Mouse (Mus musculus) limb, embryonic 10.5 days (tissue): ENCODE data around the gene Cltb. TPM values are rescaled to one million over a fixed set of nuclear protein-coding genes. Genes with fewer than 3 reads are reported as not detected.

Experiments
- DNase-seq: peaks from one replicate; pipeline ENCODE4 v3.0.0-alpha.2; 2017; ENCODE audit warnings: low spot score
- H3K27ac ChIP-seq: fragments of 300-500 bp; sonication (generic); 2 replicates; pipeline ENCODE4 v1.5.1; 2016; ENCODE audit warnings: mild to moderate bottlenecking
- H3K27me3 ChIP-seq: fragments of 300-500 bp; sonication (generic); 2 replicates; pipeline ENCODE4 v1.6.1; 2016; ENCODE audit warnings: low read depth, mild to moderate bottlenecking; ENCODE audit not compliant: poor library complexity, severe bottlenecking
- H3K36me3 ChIP-seq: fragments of 300-500 bp; sonication (generic); 2 replicates; pipeline ENCODE4 v1.6.1; 2016; ENCODE audit warnings: mild to moderate bottlenecking, moderate library complexity
- H3K4me1 ChIP-seq: fragments of 300-500 bp; sonication (generic); 2 replicates; pipeline ENCODE4 v1.6.1; 2016
- H3K4me3 ChIP-seq: fragments of 300-500 bp; sonication (generic); 2 replicates; pipeline ENCODE4 v1.5.1; 2016; ENCODE audit warnings: mild to moderate bottlenecking, moderate library complexity
- H3K9me3 ChIP-seq: fragments of 300-500 bp; sonication (generic); replicated peaks from 2 replicates; pipeline ENCODE4 v1.6.1; 2016; ENCODE audit warnings: mild to moderate bottlenecking
- WGBS: fragments of 180-500 bp; shearing (Covaris S2); methylation state at CpG from one replicate; pipeline ENCODE4 v1.1.7; 2016; 5-methylcytosine and 5-hydroxymethylcytosine counted together
- polyA plus RNA-seq: library from polyadenylated mRNA; unstranded; fragments of >200 nt; fragmentation: Nextera tagmentation; extraction: Ambion mirVana; gene quantifications from 2 replicates; pipeline ENCODE4 v1.2.1, GENCODE M21; 2016

The Cltb gene
- polyA plus RNA-seq, 1 experiment from 2014 or later, result 12.3 TPM

DNA sequence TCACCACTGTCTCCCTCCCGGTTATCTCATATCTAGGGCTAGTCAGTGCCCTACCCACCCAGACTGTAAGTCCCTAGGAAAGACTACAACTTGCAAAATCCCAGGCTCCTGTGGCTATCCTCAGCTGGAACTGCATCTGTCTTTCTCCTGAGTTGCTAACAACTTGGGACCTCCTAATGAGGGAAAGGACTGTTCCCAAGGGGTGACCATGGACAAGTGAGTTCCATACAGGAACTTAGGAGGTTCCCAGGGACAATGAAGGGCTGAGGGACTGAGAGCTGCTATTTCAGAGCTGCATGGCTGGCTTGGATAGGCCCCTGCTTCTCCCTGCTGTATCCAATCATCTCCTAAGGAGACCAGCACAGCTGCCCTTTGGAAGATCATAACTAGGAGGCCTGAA lies 1.8 kb downstream of the Cltb start:
- H3K36me3 ChIP-seq, result no peaks in the 10 kb centered on the region
- no peak overlapping the region for H3K4me3 ChIP-seq
- no peak for DNase-seq
- no peak overlapping the region for H3K27ac ChIP-seq
- H3K27me3 ChIP-seq, result peaks cover 34% of the 10 kb centered on the region
- H3K9me3 ChIP-seq, result no peaks in the 10 kb centered on the region
- H3K4me1 ChIP-seq, result peaks cover 21% of the 10 kb centered on the region
- WGBS, result 21% methylated on average over 1 of the region's 1 CpGs

- Histone ChIP-seq H3K9me3 (no peaks in the 10 kb centered on the region), H3K27me3 (peaks cover 34% of the 10 kb centered on the region), H3K36me3 (no peaks in the 10 kb centered on the region), H3K4me3 (no peak overlapping the region), H3K4me1 (peaks cover 28% of the 10 kb centered on the region), H3K27ac (no peak overlapping the region)
- WGBS, result 25% methylated on average over 8 of the region's 8 CpGs
- no peak for DNase-seq
Observed at GRCm38 (mm10) chr13:54608666-54609065, 2.5 kb downstream of the Cltb start.

DNA sequence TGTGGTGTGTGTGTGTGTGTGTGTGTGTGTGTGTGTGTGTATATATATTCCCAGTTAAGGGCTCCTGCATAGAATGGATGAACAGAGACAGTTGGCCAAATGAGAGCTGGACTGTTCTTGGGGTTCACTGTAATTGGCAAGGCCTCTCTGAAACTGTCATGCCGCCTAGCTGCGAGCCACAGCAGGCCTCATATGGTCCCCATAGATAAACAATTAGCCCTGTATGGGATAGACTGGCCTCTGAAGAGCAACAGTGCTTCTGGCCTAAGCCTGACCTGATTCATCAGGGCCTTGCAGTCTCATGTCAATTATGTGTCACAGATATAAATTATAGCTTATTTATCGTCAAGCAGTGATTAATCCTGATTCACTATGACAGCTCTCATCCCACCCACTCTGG lies 3.1 kb downstream of the Cltb start:
- H3K36me3 ChIP-seq, result no peaks in the 10 kb centered on the region
- H3K4me1 ChIP-seq, result peaks cover 34% of the 10 kb centered on the region
- 79% methylated on average over 3 of the region's 3 CpGs for WGBS
- no peak for DNase-seq
- H3K27me3 ChIP-seq, result peaks cover 34% of the 10 kb centered on the region
- no peak overlapping the region for H3K4me3 ChIP-seq
- no peaks in the 10 kb centered on the region for H3K9me3 ChIP-seq
- H3K27ac ChIP-seq, result no peak overlapping the region

GRCm38 (mm10) chr13:54607204-54607603 lies 3.9 kb downstream of the Cltb start:
- no peak overlapping the region for H3K27ac ChIP-seq
- H3K4me1 ChIP-seq, result peaks cover 42% of the 10 kb centered on the region
- no peaks in the 10 kb centered on the region for H3K36me3 ChIP-seq
- peaks cover 34% of the 10 kb centered on the region for H3K27me3 ChIP-seq
- no peak for DNase-seq
- H3K4me3 ChIP-seq, result no peak overlapping the region
- H3K9me3 ChIP-seq, result no peaks in the 10 kb centered on the region
- WGBS, result 66% methylated on average over 5 of the region's 5 CpGs

DNA sequence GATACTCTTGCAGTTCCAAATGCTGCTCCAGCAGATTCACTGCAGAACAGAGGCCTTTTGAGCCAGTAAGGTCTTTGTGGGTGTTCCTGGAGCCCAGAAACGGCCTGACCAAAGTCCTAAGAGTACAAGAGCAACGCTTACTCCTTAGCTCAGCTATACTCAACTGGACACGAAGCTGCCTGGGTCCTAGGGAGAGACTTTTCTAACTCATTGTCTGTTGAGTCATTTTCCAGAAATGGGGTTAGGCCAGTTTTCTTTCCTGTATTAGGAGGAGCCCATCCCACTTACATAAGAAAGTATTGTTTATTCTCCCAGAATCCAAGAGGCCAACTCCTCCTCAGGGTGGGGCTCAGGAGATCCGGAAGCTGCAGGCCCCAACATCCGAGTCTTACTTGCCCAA lies 5.7 kb downstream of the Cltb start:
- no peak for DNase-seq
- H3K27ac ChIP-seq, result no peak overlapping the region
- WGBS, result 83% methylated on average over 5 of the region's 5 CpGs
- no peak overlapping the region for H3K4me3 ChIP-seq
- no peaks in the 10 kb centered on the region for H3K9me3 ChIP-seq
- H3K27me3 ChIP-seq, result peaks cover 25% of the 10 kb centered on the region
- H3K36me3 ChIP-seq, result no peaks in the 10 kb centered on the region
- H3K4me1 ChIP-seq, result peaks cover 34% of the 10 kb centered on the region

GRCm38 (mm10) chr13:54604221-54604620 lies 6.9 kb downstream of the Cltb start:
- Histone ChIP-seq H3K9me3 (no peaks in the 10 kb centered on the region), H3K4me3 (no peak overlapping the region), H3K36me3 (peaks cover 3% of the 10 kb centered on the region), H3K27me3 (peaks cover 13% of the 10 kb centered on the region), H3K27ac (no peak overlapping the region), H3K4me1 (peaks cover 33% of the 10 kb centered on the region)
- DNase-seq, result no peak
- 69% methylated on average over 4 of the region's 4 CpGs for WGBS

DNA sequence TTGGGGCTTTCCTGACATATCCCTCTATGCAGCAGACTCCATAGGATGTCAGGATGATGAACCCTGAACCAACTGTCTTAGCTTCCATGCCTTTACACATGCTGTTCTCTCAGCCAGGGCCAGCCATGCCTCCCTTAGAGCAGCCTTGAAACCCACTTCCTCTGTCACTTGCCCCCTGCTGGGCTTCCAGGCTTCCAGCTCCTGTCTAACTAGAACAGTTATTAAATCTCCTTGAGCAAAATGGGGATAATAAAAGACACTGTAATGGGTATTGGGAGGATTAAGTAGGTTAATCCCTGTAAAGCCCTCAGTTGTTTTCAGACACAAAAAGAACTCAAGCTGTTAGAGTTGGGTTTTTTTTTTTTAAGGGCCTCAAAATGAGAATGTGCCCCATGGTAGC lies 7.6 kb downstream of the Cltb start:
- Histone ChIP-seq H3K27ac (peak overlapping the region; percentile 64; the same call in 1 of the 2 replicates), H3K4me1 (peaks cover 28% of the 10 kb centered on the region), H3K36me3 (peaks cover 11% of the 10 kb centered on the region), H3K9me3 (no peaks in the 10 kb centered on the region), H3K4me3 (no peak overlapping the region), H3K27me3 (peaks cover 5% of the 10 kb centered on the region)
- DNase-seq, result no peak

DNA sequence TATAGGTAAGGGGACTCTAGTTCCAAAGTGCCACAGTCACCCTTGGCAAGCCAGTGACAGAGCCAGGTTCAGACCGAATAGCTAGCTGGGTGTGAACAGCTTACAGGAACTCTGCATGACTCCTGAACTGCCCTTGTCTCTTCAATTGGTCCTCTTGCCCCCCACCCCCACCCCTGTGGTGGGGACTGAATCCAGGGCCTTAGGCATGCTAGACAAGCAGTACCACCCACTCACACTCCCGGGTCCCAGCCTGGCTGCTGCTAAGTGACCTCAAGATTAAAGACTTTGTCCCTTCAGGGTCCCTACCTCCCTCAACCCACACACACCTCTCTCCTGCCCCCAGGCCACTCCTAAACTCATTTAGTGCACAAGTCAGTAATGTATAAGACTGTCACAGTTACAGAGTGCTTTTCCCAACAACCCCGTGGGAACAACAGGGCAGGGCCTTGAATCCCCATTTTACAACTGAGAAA lies 8.5 kb downstream of the Cltb start:
- peaks cover 16% of the 10 kb centered on the region for H3K36me3 ChIP-seq
- WGBS, result 27% methylated on average over 3 of the region's 3 CpGs
- no peak overlapping the region for H3K4me3 ChIP-seq
- H3K27ac ChIP-seq, result peak overlapping the region; percentile 64; the same call in 1 of the 2 replicates
- no peak for DNase-seq
- H3K9me3 ChIP-seq, result no peaks in the 10 kb centered on the region
- no peaks in the 10 kb centered on the region for H3K27me3 ChIP-seq
- peaks cover 27% of the 10 kb centered on the region for H3K4me1 ChIP-seq

DNA sequence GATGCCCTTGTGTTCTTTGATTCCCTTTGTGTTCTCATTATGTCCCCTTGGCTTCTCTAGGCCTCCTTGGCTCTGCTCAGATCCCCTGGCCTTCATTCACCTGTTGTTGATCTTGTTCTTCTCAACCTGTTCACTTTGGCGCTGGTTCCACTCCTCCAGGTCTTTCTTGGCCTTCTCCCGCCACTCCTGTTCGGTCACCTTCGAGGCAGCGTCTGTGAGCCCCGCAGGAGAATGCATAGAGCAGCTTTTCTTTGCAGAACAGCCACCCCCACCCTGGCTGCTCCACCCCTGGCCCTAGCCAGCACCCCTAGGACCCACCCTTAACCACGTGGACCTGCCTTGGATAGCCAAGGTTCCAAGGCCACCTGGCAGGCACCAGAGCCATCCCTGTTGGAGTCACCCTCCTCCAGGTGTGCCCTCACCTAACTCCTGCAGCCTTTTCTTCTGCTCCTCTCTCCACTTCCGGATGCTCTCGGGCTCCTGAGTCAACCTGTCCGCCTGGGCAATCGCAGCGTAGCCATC lies 12.5 kb downstream of the Cltb start:
- Histone ChIP-seq H3K27ac (no peak overlapping the region), H3K36me3 (peaks cover 23% of the 10 kb centered on the region), H3K4me1 (peaks cover 24% of the 10 kb centered on the region), H3K27me3 (no peaks in the 10 kb centered on the region), H3K9me3 (no peaks in the 10 kb centered on the region), H3K4me3 (no peak overlapping the region)
- 86% methylated on average over 12 of the region's 12 CpGs for WGBS
- DNase-seq, result no peak

DNA sequence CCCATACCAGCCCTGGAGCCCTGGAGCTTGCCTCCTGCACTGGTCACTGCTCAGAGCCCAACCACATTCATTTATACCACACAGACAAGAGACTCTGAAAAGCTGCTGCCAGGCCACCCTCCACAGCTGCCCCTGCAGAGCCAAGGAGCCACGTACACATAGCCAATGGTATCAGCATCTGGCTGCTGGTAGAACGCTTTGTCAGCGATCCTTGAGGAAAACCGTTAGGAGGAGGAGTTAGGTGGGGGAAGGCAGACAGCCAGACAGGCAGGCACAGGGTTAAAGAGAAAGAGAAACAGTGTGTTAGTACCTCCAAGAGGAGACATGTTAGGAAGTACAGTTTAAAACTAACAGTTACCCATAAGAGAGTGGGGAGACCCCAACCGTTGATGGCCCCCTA lies 14.3 kb downstream of the Cltb start:
- Histone ChIP-seq H3K27me3 (no peaks in the 10 kb centered on the region), H3K36me3 (peaks cover 33% of the 10 kb centered on the region), H3K9me3 (no peaks in the 10 kb centered on the region), H3K4me3 (no peak overlapping the region), H3K27ac (no peak overlapping the region), H3K4me1 (peaks cover 7% of the 10 kb centered on the region; the same call in 1 of the 2 replicates)
- 76% methylated on average over 5 of the region's 5 CpGs for WGBS
- DNase-seq, result no peak

GRCm38 (mm10) chr13:54596107-54596690 lies 14.9 kb downstream of the Cltb start:
- H3K36me3 ChIP-seq, result peaks cover 35% of the 10 kb centered on the region
- no peak for DNase-seq
- no peak overlapping the region for H3K4me3 ChIP-seq
- H3K4me1 ChIP-seq, result peaks cover 14% of the 10 kb centered on the region
- no peak overlapping the region for H3K27ac ChIP-seq
- H3K9me3 ChIP-seq, result no peaks in the 10 kb centered on the region
- WGBS, result 85% methylated on average over 8 of the region's 8 CpGs
- H3K27me3 ChIP-seq, result no peaks in the 10 kb centered on the region

- WGBS, result 93% methylated on average over 11 of the region's 11 CpGs
- peaks cover 18% of the 10 kb centered on the region for H3K4me1 ChIP-seq
- peaks cover 26% of the 10 kb centered on the region for H3K36me3 ChIP-seq
- H3K27ac ChIP-seq, result no peak overlapping the region
- no peaks in the 10 kb centered on the region for H3K27me3 ChIP-seq
- no peak overlapping the region for H3K4me3 ChIP-seq
- H3K9me3 ChIP-seq, result no peaks in the 10 kb centered on the region
- no peak for DNase-seq
Observed at GRCm38 (mm10) chr13:54593617-54594016, 17.5 kb downstream of the Cltb start.

DNA sequence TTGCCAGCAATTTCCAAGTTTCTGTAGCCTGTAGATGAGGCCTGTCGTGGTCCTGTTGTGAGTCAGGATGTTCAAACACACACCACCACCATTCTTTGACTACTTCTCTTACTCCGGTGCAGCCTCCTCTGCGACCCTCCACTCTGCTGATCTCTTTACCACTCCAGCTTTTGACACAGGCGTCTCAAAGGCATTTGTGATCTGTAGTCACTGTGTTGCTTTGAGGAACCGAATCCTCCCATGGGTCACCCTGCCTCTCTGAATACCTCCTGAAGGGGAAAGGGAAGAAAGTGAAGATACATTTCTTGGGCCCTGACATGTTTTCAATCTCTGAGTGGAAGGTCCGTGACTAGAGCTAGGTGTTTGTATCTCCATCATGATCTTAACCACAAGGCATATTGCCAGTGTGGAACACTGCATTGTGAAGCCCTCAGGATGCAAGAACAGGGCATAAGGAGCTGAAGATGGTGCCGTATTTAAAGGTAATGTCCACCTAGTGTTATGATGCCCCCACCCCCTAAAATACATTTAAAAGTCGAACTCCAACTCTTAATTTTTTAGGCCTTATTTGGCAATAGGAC lies 19.3 kb downstream of the Cltb start:
- H3K27ac ChIP-seq, result no peak overlapping the region
- WGBS, result 95% methylated on average over 8 of the region's 8 CpGs
- no peaks in the 10 kb centered on the region for H3K9me3 ChIP-seq
- peaks cover 18% of the 10 kb centered on the region for H3K4me1 ChIP-seq
- no peak for DNase-seq
- peaks cover 35% of the 10 kb centered on the region for H3K36me3 ChIP-seq
- no peaks in the 10 kb centered on the region for H3K27me3 ChIP-seq
- peak overlapping the region; percentile 79; the same call in 1 of the 2 replicates for H3K4me3 ChIP-seq
